Mouse (Mus musculus) CH12.LX (cell line): ENCODE measurements around the gene 1500009L16Rik.

Experiments
- CTCF ChIP-seq, 2 experiments: IDR thresholded peaks in 1 of 2; conservative IDR thresholded peaks in 1 of 2; 2 replicates each; pipeline ENCODE4 v1.5.1; 2011 to 2012; ENCODE audit warnings: low read depth in 2 of 2, low read length in 2 of 2, improper control_type of control experiment in 1 of 2, inconsistent platforms in 1 of 2, mild to moderate bottlenecking in 1 of 2, moderate library complexity in 1 of 2
- EP300 ChIP-seq: IDR thresholded peaks from 2 replicates; pipeline ENCODE4 v1.6.1; 2011; ENCODE audit warnings: low read length, improper control_type of control experiment
- MEF2A ChIP-seq: IDR thresholded peaks from 2 replicates; pipeline ENCODE4 v1.6.1; 2014; ENCODE audit warnings: low read depth, mild to moderate bottlenecking, inconsistent platforms, low read length, improper control_type of control experiment, borderline replicate concordance
- POLR2A ChIP-seq: IDR thresholded peaks from 2 replicates; pipeline ENCODE4 v1.6.1; 2011; ENCODE audit warnings: low read depth, mild to moderate bottlenecking, improper control_type of control experiment, low read length
- RCOR1 ChIP-seq: conservative IDR thresholded peaks from 2 replicates; pipeline ENCODE4 v1.6.1; 2012; ENCODE audit warnings: low read depth, mild to moderate bottlenecking, inconsistent platforms, low read length, improper control_type of control experiment
- SIN3A ChIP-seq: IDR thresholded peaks from 2 replicates; pipeline ENCODE4 v1.6.1; 2012; ENCODE audit warnings: low read length, improper control_type of control experiment, inconsistent platforms
- UBTF ChIP-seq: IDR thresholded peaks from 2 replicates; pipeline ENCODE4 v1.6.1; 2012; ENCODE audit warnings: low read depth, mild to moderate bottlenecking, inconsistent platforms, low read length, improper control_type of control experiment, moderate library complexity

DNA sequence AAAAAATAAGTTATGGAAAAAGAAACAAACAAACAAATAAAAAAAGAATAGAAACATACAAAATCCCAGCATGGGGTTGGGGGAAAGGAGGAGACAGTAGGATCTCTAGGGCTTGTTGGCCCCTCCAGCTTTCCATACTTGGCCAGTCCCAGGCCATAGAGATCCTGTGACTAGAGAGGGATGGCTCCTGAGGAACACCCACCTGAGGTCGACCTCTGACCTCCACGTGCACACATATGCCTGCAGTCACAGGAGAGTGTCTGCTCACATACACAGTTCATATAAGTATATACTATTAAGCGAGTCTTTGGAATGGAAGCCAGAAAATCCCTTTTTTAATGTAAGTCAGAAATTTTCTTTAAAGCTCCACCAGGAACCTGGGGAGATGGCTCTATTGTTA is 6.4 kb downstream of the 1500009L16Rik start:
- no peak for TF ChIP-seq UBTF
- no peak for TF ChIP-seq CTCF (conservative IDR thresholded peaks at IDR 0.05 in 1 of 2, IDR thresholded peaks at IDR 0.05 in 1 of 2; ENCODE audit: low read depth in 2 of 2, low read length in 2 of 2)
- no peak for TF ChIP-seq EP300
- no peak for TF ChIP-seq SIN3A
- TF ChIP-seq RCOR1: no peak
- TF ChIP-seq MEF2A: no peak
- no peak for TF ChIP-seq POLR2A
